Mouse (Mus musculus) testis, postnatal 14 days (tissue): Measurements from ENCODE around the gene Tnfsf13.
"Not testable (repeated sequence)": the region's sequence is repeated elsewhere in the genome, so short reads cannot be mapped to it uniquely, and the experiment has no call there.

Experiments used
- DNase-seq: peaks from one replicate; pipeline ENCODE4 v3.0.0; 2021; ENCODE audit warnings: low spot score

Tnfsf13 gene

DNA sequence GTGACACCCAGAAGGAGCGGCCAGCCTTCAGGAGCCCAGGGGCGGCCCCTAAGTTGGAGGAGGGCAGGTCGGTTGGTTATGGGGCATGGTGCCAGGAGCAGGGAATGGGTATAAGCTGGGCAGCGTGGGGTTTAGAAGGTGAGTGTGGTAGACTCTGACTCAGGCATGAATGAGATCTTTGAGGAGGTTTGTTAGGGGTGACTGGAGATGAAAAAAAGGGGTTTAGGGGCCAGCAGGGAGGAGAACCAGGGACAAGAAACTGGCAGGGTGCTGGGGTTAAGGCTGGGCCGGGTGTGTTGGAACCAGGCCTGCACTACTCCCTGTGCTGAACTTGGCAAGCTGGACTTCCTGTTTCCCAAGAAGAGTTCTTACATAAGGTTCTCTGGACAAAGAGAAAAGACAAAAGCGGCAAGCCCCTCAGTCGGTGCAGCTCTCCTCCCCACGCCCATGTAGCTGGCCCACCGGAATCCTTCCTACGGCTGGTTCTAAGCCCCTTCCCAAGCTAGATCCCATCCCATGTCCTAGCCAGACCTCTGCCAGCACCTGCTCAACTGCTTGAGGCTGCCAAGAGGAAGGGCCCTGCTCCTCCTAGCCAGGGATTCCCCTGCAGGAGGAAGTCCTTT is at the start of gene Tnfsf13:
Gene Tnfsf13 (minus strand): TSS at position 259 of the 623 bp plus-strand sequence.
- DNase-seq, result peak; percentile 77

DNA sequence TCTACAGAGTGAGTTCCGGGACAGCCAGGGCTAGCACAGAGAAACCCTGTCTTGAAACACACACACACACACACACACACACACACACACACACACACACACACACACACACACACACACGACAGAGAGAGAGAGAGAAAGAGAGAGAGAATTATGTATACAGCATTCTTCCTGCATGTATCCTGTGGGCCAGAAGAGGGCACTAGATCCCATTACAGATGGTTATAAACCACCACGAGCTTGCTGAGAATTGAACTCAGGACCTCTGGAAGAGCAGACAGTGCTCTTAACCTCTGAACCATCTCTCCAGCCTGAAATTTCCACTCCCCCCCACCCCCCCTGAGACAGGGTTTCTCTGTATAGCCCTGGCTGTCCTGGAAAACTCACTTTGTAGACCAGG is 45.8 kb upstream of the Tnfsf13 start:
- not testable (repeated sequence) for DNase-seq

DNA sequence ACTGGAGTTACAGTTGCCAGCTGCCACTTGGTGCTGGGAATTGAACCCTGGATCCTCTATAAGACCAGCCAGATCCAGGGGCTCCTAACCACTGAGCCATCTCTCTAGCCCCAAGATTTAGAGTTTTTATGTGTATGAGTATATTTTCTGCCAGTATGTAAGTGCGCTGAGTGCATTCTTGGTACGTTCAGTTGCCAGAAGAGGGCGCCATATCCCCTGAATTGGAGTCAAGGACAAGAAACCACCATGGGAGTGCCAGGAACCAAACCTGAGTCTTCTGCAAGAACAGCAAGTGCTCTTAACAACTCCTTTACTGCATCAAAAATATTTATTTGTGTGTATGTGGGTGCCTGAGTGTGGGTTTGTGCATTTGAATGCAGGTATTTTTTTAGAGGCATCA is 43.5 kb upstream of the Tnfsf13 start:
- peak; percentile 60 for DNase-seq

DNA sequence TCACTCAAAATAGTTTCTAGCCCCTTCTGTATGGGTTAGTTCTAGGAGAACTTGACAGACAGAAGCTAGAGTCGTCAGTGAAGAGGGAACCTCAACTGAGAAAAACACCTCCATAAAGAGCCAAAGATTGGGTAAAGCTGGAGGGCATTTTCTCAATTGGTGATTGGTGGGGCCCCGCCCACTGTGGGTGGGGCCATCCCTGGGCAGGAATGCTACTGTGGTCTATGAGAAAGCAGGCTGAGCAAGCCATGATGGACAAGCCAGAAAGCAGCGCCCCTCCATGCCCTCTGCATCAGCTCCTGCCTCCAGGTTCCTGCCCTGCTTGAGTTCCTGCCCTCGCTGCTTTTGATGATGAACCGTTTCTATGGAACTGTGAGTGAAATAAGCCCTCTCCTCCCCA is 40.4 kb upstream of the Tnfsf13 start:
- DNase-seq, result no peak

DNA sequence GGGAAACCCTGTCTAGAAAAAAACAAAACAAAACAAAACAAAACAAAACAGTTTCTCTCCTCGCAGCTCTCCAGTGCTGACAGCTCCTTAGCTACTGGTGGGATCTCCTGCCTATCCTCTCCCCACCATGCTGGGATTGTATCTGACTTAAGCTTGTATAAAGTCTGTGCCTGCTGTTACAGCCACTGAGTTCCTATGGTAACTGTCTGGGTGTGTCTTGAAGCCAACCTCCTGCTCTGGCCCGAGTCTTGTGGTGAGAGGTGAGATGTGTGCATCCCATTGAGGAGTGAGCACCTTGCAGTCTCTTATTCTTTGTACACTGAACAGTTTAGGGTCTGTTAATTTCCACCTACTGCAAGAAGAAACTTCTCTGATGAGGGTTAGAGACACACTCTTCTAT is 37.5 kb upstream of the Tnfsf13 start:
- no peak for DNase-seq

DNA sequence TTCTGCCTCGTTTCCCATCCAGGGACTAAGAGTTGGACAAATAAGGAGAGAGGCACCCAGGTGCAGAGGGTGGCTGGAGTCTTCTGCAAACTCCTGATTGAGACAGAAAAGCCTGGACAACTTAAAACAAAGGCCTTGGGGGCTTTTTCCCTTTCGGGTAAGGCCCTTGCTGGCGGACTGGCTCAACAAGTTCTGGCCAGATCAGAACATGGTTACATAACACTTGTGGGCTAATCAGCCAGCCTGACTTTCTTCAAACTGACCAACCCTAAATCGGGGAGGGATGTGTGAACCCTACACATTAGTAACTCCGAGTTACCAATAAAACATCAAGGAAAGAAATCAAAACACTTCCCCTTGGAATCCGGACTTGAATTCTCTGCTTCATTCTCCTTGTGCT is 35.3 kb upstream of the Tnfsf13 start:
- DNase-seq, result no peak

DNA sequence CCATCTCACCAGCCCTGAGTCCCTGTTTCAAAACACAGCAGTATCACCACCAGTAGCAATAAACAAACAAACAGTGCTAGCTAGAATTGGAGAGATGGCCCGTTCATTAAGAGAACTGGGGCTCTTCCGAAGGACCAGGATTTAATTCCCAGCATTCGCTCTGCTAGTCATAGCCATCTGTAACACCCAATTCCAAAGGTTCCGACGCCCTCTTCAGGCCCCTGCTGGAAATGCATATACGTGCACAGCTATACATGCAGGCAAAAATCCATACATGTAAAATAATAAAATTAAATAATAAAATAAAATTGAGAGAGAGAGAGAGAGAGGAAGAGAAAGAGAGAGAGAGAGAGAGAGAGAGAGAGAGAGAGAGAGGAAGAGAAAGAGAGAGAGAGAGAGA is 33.8 kb upstream of the Tnfsf13 start:
- DNase-seq, result peak; percentile 50

DNA sequence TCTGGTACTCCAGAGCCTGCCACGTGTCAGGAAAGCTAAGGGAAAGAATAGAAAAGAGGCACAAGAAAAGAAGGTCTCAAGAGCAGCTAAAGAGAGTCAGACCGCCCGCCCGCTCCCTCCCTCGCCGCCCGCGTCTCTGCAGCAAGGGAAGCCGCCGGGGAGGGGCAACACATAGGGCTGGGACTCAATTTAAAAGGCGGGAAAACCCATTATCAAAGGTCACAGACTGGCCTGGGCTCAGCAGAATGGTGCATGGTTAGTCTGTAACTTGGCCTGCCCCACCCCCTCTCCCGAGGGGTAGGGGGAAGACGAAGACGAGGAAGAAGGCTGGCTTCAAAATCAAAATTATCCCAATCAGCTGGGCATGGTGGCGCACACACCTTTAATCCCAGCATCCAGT is 33.1 kb upstream of the Tnfsf13 start:
- no peak for DNase-seq

DNA sequence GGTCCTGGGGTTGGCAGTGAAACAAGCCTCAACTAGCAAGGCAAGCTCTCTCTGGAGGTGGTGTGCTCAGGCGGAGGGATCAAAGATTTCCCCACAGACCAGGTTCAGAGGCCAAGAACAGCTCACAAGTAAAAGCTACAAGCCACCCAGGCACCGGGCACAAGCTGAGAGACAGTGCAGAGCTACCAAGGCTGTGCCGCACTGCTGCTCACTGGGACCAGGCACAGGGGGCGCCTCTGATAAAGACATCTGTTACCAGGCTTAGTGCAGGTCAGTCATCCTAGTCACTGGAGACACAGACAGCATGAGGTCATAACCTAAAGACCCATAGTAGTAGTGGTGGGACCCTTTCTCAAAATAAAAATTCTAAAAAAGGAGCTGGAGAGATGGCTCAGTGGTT is 31.4 kb upstream of the Tnfsf13 start:
- DNase-seq, result no peak

DNA sequence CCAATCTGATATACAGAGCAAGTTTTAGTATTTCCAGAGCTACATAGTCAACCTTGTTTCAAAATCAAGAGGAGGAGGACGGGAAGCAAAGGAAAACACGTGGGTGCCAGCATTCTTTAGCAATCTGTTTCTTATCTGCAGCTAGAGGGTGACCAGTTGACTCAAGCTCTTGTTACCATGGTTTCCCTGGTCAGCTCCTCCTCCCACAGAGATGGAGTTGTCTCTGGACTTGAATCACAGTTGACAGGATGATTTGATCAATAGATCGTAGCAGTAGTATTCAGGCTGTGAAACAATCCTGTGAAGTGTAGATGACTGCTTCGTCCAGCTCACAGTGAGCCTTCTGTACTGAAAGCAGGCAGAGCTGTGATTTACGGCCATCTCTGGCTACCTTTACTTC is 30.3 kb upstream of the Tnfsf13 start:
- DNase-seq, result peak; percentile 78

DNA sequence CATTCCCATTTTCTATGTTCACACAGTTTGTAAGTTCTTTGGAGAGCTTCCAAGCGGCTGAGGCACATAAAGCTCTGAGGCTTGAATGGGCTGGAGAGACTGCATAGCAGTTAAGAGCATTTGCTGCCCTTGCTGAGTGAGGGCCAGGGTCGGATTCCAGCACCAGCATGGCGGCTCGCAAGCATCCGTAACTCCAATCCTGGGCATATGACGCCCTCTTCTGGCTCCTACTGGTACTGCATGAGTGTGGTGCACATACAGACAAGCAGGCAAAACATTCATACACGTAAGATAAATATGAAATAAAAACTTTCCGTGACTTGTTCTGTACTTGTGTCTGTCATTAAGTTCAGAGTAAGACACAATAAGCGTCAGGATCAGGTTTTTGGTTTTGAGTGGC is 29.9 kb upstream of the Tnfsf13 start:
- DNase-seq, result peak; percentile 84

DNA sequence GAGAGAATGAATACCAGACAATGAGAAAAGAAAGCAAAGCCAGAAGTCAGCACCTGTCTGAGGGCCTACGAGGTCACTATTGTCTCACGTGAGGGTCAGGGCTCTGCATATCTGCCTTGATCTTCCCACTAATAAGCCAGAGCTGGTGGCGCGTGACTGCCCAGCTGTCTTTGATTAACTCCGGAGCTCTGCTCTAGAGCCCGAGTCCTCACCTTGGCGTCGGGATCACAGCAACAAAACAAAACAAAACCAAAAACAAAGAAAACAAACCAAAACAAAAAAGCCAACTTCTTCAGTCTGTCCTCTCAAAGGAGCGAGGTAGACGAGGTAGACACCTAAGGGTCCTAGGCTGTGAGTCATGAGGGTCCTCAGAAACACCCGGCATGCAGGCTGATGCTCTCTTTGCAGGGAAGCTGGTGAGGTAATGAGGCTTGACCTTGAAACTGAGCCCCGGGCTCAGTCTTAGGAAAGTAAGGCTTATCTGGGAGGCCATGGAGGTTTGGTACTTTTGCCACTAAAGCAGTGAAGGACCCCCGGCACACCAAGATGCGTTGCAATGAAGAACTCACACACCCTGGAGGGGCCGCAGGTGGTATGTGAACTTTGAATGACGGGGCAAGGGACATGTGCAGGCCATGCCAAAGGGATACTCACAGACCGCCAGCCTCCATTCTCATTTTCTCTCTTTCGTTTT is 29.2 kb upstream of the Tnfsf13 start:
- DNase-seq, result no peak

DNA sequence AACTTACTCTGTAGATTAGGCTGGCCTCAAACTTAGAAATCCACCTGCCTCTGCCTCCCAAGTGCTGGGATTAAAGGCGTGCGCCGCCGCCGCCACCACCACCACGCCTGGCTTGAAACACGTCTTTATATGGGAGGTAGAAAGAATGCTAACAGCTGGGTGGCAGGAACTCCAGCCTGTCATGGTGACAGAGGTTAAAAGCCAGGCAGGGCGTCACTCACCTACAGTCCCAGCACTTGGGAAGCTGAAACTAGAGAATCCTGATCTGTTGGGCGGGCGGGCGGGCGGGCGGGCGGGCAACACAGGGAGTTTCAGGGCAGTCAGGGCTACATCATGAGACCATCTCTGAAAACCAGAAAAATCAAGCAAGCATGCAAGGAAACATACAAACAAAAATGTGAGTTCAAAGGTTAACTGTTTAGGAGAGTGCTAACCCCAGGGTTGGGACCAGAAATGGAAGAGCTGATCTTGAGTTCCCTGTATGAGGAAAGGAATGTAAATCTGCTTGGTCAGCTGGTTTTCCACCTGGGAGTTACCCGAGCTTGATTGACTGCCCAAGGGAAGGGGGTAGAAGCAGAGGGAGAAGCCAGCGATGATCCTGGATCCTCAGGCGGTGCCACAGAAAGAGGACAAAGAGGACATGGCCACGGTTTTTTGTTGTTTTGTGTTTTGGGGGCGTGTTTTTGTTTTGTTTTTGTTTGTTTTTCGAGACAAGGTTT is 27.5 kb upstream of the Tnfsf13 start:
- DNase-seq, result no peak

DNA sequence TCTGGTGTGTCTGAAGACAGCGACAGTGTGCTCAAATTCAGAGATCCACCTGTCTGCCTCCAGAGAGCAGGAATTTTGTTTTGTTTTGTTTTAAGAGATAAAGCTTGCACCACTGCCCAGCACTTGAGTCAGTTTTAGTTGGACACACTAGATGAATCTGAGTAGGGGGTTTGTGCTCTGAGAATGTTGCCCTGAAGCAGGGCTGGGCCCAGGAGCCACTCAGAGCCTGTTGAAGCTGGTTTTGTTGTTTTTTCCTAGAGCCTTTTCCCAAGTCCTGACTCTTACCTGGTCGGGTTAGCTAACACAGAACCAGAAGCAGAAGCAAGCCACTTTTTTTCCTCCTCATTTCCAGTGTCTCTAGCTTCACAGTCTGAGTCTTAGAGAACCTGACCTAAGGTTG is 25.5 kb upstream of the Tnfsf13 start:
- DNase-seq, result no peak

DNA sequence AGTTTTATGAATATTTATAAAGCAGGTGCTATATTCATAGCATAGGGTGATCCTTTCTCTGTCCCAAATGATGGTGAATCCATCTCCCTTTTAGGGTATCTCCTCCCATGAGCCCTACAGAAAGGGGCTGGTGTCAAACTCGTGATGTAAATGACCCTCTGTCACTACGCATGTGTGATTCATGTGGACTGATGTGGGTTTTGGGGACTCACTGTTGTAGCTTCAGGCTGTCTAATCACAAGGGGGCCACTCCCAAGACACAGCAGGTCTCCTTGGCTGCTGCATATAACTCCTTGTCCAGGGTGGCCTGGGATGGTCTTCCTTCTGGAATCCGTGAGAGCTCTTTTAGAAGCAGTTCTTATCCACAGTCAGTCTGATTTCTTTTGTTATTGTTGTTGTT is 24.9 kb upstream of the Tnfsf13 start:
- no peak for DNase-seq

DNA sequence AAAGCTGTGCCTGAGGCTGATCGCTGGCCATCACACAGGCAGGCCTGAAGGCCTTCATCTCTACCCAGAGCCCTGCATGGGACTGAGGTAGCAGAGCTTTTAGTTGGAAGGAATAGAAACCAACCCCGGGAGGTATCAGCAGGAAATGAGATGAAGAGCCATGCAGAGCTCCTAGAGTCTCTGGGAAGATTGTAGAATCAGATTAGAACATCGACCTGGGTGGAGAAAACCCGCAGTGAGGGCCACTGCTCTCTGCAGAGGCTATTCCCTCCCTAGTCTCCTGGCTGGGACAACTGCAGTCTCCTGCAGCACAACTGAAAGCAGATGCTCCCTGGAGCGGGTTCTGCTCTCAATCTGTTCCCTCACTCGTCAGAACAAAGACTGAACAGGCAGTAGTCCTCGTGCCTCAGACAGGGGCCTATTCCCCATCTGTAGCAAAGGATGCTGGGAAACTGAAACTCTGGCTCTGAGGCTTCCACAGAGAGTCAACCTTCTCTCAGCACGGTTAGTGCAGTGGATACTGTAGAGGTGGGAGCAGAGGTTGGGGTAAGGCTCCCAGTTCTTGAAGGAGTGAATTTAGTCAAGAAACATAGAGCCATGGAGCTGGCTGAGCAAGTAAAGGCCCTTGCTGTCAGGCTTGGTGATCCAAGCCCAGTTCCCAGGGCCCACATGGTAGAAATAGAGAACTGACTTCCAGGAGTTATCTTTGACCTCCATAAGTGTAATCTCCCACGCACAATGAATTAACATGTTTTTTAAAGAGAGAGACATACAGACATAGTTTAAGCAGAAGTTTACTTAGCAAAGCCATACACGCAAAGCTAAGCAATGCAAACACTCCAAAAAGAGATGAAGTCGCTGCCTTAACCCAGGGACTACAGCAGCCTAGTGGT is 24.2 kb upstream of the Tnfsf13 start:
- no peak for DNase-seq

DNA sequence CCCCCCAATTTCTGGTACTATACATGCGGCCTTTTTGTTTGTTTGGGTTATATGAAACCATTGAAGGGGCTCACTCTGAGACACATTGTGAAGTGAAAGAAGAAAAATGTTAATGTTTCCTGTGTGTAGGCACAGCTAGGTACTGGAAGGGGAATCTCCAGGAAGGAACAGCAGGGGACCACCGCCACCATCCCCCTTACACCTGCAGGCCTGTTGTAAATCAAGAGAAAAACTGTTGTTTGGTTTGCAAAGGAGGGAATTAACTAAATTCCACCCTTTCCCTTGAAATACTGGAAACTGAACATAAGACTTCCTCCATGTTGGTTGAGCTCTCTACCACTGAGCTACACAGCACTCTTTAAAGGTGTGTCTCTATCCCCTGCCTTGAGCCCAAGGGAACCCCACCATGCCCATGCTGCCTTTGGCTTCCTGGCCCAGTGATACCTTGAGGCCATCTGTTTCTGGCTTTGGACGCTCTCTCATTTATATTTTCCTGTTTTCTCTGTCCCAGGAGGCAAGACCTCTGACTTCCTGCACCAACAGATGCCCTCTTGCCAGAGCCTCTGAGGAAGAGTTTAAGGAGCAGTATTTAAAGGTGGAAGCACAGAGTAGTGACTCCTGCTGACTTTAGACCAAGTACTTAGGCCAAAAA is 23.2 kb upstream of the Tnfsf13 start:
- DNase-seq, result no peak

DNA sequence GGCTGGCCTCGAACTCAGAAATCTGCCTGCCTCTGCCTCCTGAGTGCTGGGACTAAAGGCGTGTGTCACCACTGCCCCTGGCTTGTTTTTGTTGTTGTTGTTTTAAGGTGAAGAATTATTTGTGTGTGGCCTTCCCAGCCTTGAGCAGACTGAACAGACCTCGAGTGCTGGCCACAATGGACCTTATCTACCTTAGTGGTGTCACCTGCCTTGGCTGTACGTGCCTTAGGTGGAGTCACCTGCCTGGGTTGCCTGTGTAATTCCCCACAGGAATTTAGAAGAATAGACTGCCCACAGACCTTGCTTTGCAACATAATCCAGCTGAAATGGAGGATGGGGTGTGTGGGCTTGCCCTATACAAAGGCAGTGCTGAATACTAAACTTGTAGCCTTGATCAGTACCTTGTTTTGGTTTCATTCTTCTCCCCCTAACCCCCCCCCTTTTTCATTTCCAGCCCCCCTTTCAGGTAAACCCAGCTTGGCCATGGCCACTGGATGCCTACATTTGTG is 22.3 kb upstream of the Tnfsf13 start:
- no peak for DNase-seq

DNA sequence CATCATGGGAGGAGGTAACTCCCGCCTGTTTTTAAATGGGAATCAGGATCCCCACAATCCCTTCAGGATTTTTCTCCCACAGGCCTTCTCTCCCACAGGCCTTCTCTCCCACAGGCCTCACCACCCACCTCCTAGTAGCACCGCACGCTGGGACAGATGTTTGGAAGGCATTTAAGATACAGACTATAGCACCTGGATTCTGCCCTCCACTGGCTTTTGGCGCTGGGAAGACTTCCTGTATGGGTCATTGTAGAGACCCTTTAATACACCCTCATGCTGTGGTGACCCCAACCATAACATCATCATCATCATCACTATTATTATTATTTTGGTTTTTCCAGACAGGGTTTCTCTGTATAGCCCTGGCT is 21.9 kb upstream of the Tnfsf13 start:
- no peak for DNase-seq

DNA sequence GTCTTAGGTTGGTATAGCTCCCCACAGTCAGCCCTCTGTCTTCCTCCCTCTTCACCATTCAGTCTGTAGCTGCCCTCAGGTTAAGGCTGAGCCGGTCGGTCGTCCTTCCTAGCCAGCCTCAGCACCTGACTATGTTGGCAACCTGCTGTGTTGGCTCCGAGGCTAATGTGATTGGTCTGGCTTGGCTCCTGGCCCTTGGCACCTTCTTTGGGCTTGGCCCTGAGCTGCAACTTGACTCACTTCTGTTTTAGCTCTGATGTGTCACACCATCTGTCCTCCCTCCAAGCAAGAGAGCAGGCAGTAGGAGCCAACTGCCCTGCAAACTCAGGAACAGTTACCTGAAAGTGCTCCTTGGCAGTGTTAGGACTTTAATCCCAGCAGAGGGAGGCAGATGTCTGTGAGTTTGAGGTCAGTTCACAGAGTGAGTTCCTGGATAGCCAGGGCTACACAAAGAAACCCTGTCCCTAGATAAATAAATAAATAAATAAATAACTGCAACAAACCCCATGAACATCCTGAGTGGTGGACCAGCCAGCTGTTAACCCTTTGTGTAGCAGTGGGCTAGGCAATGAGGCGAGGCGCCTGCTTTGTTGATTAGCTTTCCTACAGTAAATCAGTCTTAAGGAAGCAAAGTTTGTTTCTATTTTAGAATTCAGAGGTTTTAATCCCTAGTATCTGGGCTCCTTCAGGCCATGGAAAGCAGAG is 21.3 kb upstream of the Tnfsf13 start:
- DNase-seq, result peak; percentile 61

DNA sequence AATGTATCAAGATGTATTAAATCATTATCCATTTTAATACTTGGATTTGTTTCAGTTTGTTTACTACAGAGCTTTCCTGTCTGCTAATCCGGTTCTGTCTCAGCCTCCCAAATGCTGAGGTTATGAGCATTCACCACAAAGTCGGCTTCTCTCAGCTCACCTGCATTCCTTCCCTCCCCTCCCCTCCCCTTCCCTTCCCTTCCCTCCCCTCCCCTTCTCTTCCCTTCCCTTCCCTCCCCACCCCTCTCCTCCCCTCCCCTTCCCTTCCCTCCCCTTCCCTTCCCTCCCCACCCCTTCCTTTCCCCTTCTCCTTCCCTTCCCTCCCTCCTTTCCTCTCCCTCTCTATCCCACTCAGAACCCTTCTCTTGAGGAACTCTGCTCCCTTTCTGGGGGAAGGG is 19.0 kb upstream of the Tnfsf13 start:
- DNase-seq, result no peak
